Mouse (Mus musculus) stomach, postnatal 0 days (tissue): ENCODE data around the gene Slc6a4.

Experiments used
- CTCF ChIP-seq: IDR thresholded peaks from 2 replicates; pipeline ENCODE4 v1.5.1; 2016; ENCODE audit warnings: antibody characterized with exemption, low read depth, mild to moderate bottlenecking, moderate library complexity
- EP300 ChIP-seq: optimal IDR thresholded peaks from 2 replicates; pipeline ENCODE3; 2016; ENCODE audit warnings: antibody characterized with exemption

DNA sequence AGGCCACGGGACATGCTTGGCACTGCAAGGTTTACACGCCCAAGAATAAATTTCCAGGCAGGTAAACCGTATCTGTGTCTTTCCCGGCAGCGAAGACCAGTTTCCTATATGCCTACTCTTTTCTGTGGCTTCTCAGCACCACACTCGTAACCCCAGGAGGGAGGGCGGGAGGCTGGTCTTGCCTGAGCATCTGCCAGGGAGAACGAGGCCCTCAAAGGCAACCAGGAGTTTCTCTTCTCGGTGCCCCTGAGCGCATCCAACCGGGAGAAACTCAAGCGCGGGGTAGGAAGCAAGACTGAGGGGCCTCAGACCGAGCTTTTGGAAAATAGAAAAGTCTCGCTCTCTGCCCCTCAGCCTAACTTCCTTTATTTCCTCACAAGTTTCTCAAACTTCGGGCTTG, 79.4 kb downstream of the Slc6a4 start:
- TF ChIP-seq CTCF (no peak), EP300 (no peak)
